Mouse (Mus musculus) cerebellum, postnatal 25 days (tissue): ENCODE measurements around the gene Spata16.
"Not testable (repeated sequence)": the region's sequence is repeated elsewhere in the genome, so short reads cannot be mapped to it uniquely, and the experiment has no call there.

ENCODE experiments used
- DNase-seq, 2 experiments: peaks; one replicate each; pipeline ENCODE4 v3.0.0; 2021; ENCODE audit warnings: mixed read lengths in 2 of 2

Gene Spata16

DNA sequence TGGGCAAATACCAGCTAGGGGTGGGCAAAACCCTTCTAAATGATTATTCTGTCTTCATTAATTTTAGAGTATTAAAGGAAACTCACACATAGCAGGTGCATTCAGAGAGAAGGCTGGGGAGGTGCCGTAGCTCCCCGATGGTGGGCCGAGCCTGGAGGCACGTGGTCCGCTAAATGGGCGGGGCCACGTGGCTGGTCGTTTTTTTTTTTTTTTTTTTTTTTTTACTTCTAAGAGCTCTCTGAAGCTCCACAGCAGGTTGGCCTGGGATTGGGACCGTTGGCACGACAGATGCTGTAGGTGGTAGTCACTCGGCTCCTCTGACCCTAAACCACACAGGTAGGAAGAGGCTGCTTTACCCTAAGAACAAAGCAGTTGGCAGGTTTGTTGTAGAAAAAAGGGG, at the start of gene Spata16:
TSS of gene Spata16 (plus strand) at position 219 of the 400 bp plus-strand sequence.
- no peak for DNase-seq

DNA sequence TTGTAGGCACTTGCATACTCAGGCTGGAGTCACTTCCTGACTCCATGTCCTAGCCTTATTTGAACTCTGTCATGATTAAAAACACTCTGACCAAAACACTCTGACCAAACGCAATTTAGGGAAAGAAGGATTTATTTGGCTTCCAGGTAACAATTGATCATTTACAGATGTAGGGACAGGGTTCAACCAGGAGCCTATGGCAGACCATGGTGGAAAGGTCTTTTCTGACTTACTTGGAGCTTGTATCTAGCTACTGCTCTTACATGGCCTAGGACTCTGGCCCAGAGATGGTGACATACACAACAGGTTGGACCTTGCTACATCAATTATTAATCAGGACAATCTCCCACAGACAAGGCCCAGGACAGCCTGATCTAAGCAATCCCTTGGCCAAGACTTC, 32.6 kb upstream of the Spata16 start:
- no peak for DNase-seq

DNA sequence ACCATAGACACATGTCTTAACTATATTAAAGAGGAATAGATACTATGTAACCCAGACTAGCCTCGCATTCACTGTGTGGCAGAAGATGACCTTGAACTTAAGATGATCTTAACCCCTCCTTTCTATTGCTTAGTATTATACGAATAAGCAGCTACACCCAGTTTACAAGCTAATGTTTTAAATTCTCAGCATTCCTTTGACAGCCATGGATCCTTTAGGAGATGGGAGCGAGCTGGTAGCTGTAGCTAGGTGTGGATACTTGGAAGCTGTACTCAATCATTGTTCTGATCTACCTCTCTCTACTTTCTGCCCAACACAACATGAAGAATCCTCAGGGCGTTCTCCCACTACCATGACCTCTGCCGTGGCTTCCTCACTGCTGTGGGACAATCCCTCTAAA, 28.9 kb upstream of the Spata16 start:
- DNase-seq, result no peak

DNA sequence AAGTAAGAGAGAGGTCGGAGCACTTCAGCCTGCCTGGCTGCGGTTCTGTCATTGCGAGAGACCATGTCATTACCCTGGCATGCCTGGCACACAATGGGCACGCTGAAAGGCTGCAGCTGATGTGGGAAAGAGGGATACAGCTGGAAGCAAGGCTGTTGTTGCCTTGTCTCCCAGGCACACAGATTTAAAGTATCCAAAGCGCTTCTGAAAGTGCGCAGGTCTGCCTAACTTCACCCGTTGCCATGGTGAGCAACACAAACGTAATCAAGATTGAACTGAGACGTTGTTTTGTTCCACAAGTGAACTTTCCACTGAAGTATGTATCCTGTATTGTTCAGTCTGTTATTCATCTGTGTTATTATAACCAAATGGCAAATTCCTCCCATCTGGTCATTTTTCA, 1.8 kb downstream of the Spata16 start:
- no peak for DNase-seq

DNA sequence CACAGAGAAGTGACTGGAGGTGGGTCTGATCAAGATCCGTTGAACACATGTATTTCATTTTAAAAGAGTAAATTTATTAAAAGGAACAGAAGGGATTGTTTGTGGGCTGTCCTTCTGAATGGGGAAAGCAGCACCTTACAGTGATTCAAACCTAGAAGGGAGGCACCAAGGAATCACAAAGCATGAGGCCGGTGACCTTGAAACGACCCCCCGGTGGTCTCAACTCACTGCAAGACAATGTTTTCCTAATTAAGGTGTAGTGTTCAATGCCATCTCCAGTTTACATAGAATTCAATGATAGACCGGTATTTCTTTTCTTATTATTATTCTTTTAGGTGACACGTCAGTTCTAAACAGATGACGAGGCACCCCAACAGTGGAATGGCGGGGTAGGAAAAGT, 2.4 kb downstream of the Spata16 start:
- no peak for DNase-seq

DNA sequence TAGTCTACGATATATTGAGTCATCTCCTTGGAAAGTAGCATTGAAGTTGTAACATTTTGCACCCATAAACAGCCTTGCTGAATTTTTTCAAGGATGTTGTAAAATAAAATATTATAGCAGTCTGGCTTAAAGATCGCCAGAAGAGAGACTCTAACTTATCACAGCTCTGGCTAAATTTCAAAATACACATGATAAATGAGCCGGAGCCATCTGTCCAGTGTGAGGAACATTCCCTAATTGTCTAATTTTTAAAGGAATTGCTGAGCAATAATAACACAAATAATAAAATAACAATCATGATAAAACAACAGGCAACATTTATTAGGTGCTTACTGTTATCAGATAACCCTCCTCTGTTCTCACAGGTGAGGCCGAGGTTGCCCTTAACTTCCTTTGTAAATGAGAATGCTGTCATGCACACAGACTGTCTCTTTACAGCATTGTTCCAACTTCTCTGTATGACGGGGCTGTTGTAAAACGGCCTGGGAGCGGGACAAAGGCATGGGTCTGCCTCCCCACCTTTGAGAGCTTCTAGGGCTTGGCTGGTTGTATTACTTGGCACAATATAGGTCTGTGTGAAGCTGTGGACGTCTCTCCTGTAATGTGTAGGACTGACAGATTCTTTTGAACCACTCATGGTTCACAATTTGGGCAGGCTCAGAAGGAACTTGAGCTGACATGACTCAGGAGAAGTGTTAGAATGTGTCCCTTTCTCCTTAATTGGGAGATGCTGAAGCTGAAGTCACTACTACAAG, 3.1 kb downstream of the Spata16 start:
- no peak for DNase-seq

DNA sequence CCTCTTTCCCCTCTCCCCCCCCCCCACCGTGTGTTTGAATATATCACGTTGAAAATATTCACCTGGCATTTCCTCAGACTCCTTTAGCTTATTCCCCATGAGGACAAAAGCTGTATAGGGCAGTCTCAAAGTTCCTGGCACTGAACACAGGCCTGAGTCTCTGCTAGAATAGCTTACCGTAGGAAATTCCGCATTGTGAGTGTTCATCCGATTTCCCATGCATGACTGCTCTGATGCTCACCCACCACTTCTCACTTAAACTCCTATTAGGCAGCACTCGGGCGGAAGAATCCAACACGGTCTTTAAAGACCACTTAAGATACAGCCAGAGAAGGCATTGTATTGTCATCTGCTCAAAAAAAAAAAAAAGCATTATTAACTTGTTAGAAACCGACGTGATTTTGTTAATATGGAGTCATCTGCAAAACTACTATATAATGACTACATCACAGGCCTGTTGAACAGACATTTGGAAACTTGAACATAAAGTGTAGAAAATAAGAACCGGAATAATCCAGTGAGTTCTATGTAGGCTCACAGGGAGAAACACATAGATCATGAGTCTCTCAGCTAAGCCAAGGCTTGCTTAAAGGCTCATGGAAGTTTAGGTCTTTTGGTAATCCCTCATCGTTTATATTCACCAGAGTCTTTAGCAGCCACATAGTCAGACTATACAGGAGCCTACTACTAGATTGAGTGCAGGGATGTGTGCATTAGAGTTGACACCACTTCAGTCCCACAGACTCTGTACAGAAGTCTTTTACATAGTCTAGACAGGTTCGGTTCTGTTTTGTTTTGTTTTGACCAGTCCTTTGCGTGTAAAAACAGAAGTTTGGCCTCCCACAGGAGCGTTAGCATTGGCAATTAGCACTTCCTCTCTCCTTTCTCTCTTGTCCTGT, 4.2 kb downstream of the Spata16 start:
- DNase-seq, result peak in 1 of 2 experiments; percentile 3

DNA sequence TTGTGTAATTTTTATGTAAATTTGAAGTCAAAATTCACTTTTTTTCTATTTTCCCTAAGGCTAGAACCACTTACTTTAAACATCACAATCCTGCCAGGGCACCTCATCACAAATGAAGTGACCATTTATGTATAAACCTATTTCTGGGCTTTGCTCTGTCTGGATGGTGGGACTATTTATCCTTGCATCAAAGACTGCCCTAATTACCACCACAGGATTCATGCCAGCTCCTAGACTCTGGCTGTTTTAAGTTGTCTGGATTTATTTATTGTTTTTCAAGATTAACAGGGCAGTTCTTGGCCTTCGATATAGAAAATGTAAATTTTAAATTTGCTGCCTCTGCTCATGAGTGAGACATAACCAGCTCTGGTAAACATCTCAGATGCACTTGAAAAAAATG, 6.7 kb downstream of the Spata16 start:
- no peak for DNase-seq

DNA sequence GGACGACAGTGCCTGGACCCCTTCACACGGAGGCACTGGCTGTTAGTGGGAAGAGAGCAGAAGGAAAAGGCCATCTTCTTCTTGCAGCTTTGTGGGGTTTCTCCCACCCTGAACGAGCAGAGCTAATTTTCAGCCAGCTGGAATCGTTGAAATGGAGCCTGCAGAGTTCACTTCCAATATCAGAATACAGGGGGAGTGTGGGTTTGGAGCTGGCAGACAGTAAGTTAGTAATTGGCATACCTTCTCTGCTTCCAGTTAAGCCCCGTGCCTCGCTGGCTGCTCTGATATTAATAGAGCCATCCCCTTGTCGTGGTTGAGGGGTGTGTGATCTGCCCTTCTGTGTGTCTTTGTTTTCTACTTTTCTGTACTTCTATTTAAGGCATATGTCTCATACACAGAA, 9.4 kb downstream of the Spata16 start:
- no peak for DNase-seq

DNA sequence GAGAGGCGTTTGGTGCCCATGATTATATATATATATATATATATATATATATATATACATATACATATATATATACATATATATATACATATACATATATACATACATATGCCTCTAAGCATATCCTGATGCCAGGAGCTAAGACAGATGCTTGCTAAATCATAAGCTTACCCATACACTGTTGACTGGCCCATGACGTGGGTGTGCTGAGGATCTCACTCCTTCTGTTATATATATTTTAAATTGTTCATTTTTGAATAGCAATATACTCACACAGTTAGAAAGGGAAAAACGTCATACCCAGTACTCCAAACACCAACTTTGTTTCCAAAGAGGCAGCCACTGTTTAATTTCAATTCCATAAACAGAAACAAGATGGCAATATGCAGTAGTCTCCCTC, 48.4 kb downstream of the Spata16 start:
- DNase-seq, result no peak

DNA sequence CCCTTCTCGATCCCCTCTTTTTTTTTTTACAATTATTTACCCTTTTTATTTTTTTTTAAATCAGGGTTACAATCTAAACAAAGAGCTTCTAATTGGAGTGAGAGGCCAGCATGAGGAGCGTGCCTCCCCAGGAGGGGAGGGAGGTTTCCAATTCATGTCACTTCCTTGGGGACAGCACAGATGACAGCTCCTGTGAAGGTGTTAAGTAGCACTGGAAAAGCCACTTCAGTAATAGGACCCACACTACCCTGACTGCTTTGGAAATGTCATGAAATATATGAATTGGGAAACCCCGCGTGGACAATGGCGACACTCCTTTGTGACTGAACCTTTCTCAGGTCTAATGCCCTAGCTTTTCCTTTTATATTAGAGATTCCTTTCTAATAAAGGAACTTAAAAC, 72.1 kb downstream of the Spata16 start:
- DNase-seq, result not testable (repeated sequence)

DNA sequence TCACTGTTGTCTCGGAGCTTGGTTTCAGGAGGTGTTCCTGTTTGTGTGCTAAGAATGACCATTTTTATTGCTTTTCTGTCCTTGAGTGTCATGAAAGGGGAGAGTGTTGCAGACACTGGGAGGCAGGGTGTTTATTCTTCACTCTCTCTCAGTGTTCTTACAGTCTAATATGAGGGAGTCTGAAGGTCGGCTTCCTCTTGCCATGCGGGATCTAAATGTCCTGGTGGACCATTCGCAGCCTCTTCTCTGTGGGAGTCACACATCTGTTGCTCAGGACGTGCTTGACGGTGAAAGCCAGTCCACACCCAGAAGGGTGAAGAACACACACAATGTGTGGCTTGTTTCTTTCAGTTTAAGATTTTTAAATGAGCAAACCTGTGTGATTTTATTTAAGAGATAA, 90.1 kb downstream of the Spata16 start:
- no peak for DNase-seq

DNA sequence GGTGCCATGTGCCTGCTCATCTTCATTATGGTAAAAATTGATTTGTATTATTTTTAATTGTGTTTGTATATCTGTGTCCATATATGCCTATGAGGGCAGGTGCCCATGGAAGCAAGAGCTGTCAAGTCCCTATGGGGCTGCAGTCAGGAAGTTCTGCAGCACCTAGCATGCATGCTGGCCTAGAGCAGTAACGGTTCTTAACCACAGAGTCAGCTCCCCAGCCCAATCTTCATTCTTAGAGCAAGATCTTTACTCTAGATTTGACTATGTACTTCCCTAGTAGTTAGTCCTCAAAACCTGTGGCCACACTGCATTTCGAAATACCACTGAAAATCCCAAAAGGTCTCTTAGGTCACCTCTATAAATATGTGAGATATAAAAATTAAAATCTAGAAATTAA, 113.1 kb downstream of the Spata16 start:
- DNase-seq, result no peak

DNA sequence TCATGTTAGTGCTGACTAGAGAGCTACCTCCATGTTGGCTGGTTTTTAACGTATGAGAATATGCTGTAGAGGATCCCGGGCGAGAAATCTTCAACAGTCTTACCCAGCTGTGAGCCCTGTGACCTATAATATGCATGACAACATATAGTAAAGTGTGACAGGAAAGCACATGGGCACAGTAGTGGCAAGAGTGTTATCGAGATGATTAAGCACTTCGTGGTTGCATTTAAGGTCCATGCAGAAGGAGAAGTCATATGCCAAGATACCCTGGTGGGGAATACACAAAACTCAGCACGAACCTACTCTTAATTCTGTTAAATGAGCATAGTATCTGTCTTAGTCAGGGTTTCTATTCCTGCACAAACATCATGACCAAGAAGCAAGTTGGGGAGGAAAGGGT, 115.0 kb downstream of the Spata16 start:
- DNase-seq, result no peak

DNA sequence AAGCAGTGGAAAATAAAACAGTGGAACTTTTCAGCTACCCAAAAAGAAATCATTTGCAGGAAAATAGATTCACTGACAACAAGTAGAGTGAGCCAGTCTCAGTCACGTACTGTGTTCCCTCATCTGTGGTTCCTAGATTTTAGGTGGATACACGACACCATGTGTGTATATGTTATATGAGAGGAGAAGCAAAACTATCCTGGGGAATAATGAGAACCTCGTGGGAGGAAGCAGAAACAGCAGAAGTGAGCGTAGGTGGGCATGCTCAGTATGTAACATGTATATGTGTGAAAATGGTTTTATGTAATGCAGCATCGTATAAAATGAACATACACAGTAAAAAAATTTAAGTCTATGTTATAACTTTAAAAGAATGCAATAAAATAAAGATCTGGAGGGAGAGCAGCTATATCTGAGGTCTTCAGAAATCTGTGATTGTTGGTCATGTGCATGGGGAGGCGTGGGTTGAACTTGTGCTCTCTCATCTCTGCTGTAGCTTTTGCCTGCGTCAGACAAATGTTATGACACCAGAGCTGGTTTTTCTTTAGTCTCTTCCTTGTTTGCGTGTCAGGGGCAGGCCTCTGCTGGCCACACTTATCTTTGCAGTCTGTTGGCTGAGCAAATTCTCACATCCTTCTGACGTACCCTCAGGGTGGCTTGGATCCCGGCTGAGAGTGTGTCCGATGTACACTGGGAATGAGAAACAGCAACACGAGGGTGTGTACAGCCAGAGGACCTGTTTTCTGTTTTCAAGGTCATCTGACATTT, 156.1 kb downstream of the Spata16 start:
- DNase-seq, result no peak

DNA sequence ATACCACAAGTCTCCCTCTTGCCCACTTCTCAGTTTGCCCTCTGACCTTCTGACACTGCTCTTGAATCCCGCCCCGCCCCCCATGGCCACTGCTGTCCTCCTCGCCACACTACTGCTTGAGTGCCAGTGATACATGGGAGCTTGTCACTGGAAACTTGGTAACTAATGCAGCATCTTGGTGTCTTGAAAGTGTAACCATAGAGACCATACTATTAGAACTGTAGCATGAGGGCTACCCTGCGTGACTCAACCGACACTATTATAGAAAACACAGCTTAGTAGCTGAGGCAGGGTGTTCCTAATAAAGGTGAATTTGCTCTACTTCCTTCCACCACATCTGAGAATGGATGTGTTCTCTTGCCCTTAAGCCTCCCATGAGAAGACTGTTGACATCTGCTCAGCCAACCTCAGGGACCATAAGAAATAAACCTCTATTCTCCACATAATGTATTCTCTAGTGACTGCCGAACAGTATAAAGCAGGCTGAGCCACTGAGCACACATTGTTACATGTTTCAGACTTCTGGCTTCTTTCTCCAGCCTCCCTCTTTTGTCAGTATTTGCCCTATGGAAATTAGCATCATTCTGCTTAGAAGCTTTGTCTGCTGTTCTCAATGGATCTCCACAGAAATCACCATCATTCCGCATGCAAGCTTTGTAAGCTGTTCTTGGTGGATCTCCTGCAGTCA, 158.6 kb downstream of the Spata16 start:
- DNase-seq, result no peak

DNA sequence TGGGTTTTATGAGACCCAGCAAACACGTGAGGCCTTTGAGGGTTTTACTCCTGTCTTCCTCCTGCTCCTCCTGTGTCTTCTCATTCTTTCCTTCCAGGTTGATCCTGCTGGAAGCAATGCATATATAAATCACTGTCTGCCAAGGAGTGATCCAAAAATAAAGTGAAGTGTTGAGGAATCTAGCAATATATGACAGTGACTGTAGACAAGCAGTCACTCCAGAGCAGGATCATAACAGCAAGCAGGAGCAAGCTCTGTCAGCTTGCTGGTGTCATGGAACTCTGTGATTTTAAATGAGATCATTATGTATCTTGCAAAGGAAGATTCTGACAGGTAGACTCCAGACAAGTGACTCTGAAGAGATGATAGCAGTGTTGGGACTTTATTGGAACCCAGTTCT, 159.5 kb downstream of the Spata16 start:
- DNase-seq, result no peak

DNA sequence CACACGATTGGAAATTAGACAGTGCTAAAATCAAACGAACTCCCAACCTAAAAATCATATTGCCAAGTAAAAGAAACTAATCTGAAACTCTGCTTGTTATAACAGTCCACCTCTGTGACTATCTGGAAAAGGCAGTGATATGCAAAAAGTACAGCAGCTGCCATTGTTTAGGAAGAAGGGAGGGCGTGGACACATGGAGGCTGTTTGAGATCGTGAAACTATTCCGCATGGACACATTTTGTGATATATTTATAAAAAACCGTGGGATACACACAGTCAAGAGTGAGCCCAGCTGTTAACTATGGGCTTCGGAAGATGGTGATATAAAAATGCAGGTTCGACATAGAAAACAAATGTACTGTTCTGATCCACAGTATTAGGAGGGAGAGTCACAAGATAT, 176.9 kb downstream of the Spata16 start:
- DNase-seq, result no peak

DNA sequence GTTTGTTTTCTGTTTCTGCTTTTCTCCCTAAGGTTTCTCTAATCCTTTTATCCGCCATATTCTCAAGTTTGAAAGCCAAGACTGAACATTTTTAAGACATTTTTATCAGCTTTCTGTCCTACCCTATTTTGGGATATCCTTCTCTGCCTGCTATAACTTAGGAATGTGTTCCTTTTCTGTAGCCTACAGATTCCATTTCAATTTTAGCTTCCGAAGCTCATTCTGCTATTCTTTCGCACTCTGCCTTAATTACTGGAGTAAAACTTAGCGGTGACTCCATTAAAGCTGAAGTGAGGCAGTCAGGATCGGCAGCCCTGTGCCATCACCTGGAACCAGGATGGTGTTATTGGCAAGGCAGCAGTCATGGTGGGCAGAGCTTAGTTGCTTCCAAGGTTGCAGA, 178.3 kb downstream of the Spata16 start:
- DNase-seq, result no peak

DNA sequence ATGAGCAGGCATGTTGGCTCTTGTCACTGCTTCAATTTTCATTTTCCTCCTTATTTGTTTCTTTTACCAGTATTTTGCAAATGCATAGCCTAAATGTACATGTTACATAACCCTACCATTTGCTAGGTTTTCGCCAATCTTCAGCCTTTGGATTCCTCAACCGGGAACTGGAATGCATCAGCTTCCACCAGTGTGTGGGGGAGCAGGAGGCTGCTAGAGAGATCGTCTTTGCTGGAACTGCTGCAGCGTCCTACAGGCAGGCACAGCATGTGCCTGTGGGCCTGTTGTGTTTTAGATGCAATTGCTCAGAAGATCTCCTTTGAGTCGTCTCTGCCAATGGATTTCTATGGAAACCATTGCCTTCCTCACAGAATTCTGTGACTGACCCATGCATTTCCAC, 182.0 kb downstream of the Spata16 start:
- no peak for DNase-seq

DNA sequence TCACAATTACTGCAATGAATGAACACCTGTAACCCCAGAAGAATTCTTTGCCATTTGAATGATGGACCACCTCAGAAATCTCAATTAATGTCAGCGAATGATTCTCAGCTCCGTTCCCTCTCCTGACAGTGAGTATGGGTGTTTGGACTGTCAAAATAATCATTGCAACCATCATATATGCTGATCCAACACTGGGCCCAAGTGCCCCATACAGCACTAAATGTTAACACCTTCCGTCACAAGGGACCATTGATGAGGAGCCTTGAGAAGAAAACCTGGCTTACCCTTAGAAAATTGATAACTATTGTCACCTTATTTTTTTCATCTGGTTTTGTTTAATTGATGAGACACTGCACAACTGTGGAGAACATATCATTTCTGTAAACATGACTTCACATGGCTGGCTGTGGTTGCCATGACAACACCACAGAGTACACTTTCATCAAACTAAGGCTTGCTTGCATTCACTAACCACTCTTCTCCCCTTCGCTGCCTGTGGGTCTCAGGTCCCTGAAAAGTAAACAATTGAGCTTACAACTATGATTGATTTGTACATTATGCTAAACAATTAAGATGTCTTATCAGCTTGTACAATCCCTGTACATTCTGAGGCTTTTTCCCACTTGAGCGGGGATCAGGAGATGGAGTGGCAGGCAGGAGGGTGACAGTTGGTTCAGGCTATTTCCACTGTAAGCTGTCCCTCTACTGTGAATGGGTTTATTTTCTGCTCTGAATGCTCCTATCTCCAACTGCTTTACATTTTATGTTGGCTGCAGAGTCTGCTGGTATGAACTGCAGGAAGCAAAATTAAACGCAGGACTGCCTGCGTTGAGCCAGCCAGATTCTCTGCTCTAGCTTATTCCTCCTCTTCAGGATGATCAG, 189.8 kb downstream of the Spata16 start:
- DNase-seq, result no peak

DNA sequence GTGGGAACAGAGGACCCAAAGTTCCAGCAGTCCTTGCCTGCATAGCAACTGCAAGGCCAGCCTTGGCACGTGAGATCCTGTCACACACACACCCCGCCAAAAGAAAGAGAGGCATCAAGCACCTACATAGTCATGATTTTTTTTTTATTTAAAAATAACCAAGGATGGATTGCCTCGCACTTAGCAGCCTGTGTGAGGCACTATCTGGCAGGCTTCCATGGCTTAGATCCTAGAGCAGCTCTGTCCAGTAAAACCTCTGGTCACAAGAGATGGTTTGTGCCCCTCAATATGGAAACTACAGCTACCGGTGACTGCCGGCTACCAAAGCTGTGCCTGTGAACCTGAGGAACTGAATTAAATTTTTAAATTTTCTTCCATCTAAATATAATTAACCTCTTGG, 195.5 kb downstream of the Spata16 start:
- no peak for DNase-seq
